8 mouse cellular contexts compared by ENCODE assay signal in genomic region chr19:15984449-15985171, GRCm38 (mm10). TPM values are rescaled to one million over a fixed set of nuclear protein-coding genes. Genes with fewer than 3 reads are reported as not detected.
DNase-seq lines count a peak whose midpoint lies in the region; ATAC-seq and TF ChIP-seq lines count a peak whose summit lies in the region.

Gene Cep78, minus strand, starts transcription at chr19:15984989.

- in situ Hi-C loops in Patski (cut with MboI; ENCODE audit: low pct_unique_long_range_greater_than_20kb): no loop called here

- H3K27me3 ChIP-seq in Patski: no peaks in the 10 kb centered on the region
- no peaks in the 10 kb centered on the region for H3K27me3 ChIP-seq in hindbrain, embryonic 15.5 days

- peak within 1 kb of the TSS; percentile 62 for H3K4me3 ChIP-seq in hindbrain, embryonic 15.5 days

- H3K36me3 ChIP-seq in hindbrain, embryonic 15.5 days: peaks cover 4% of the 10 kb centered on the region; the same call in 1 of the 2 replicates

- DNase-seq in Patski (ENCODE audit: low read depth, low spot score): no peak
- DNase-seq in cerebellum, postnatal 14 days: peak; percentile 94 to 97
- DNase-seq in frontal cortex, postnatal 25 days (ENCODE audit: low spot score in 2 of 2): peak; percentile 82 to 86
- DNase-seq in left cerebral cortex, adult 11 months (ENCODE audit: low spot score): peak; percentile 87
- peak; percentile 93 to 95 for DNase-seq in lung, postnatal 4 days
- DNase-seq in retina, postnatal 7 days (ENCODE audit: low read depth, low spot score): peak; percentile 90
- peak; percentile 84 for DNase-seq in urinary bladder, adult 2 months (ENCODE audit: low spot score)

- peaks cover 34% of the 10 kb centered on the region for H3K4me1 ChIP-seq in hindbrain, embryonic 15.5 days (replicated peaks)

- no peaks in the 10 kb centered on the region for H3K9me3 ChIP-seq in hindbrain, embryonic 15.5 days

- peak within 1 kb of the TSS; percentile 81 for H3K4me2 ChIP-seq in hindbrain, embryonic 15.5 days

- POLR2A ChIA-PET in Patski (lab: Charles Lee): no interaction called here

- WGBS in hindbrain, embryonic 15.5 days: under 1% methylated on average over 88 of the region's 88 CpGs

- ATAC-seq in Patski: peak; percentile 87
- ATAC-seq in hindbrain, embryonic 15.5 days (ENCODE audit: low FRiP score, low read depth): peak; percentile 94

- peak within 1 kb of the TSS; percentile 72 for H3K9ac ChIP-seq in hindbrain, embryonic 15.5 days

- no peak for TF ChIP-seq CTCF in Patski (IDR thresholded peaks at IDR 0.05)

- peak within 1 kb of the TSS; percentile 91 for H3K27ac ChIP-seq in hindbrain, embryonic 15.5 days (replicated peaks)

- CTCF ChIA-PET in Patski (lab: Charles Lee): interaction anchor here (0.8 to 1.5 kb wide), 4 partner anchors 19 to 117 kb away, joined by 3 to 6 read pairs (median 3); no protein-coding TSS in a partner anchor

RNA-seq across cellular contexts. Expression of gene Cep78, which starts in this region (rescaled TPM):
- polyA plus RNA-seq in Patski (2021): 13.7 TPM
- polyA plus RNA-seq in hindbrain, embryonic 15.5 days (2015; fragmentation: Nextera tagmentation; extraction: Ambion mirVana): 28.9 and 29.0 TPM in 2 replicates
- polyA plus RNA-seq in urinary bladder, adult 2 months (2012; rRNA removed): 7.1 and 8.4 TPM in 2 replicates
